Mouse (Mus musculus): ENCODE data around the gene Zfyve28. TPM values are rescaled to one million over a fixed set of nuclear protein-coding genes. Genes with fewer than 3 reads are reported as not detected.
A peak's percentile ranks its signal among the peaks of the same experiment; 100 is the strongest.

Gene Zfyve28
- polyA plus RNA-seq, 1 experiment: 2.8 TPM

- Histone ChIP-seq H3K4me1 (ENCODE audit: control insufficient read depth, insufficient read depth, low read length) (no peaks in the 10 kb centered on the region), H3K27ac (ENCODE audit: insufficient read depth, low read length) (no peak overlapping the region), H3K9ac (ENCODE audit: low read depth, poor library complexity, severe bottlenecking) (no peak overlapping the region), H3K9me3 (replicated peaks; ENCODE audit: control insufficient read depth, insufficient read depth, low read length, poor library complexity, severe bottlenecking) (no peaks in the 10 kb centered on the region), H3K36me3 (ENCODE audit: control insufficient read depth, insufficient read depth, low read length, poor library complexity, severe bottlenecking) (no peaks in the 10 kb centered on the region), H3K27me3 (ENCODE audit: control insufficient read depth, insufficient read depth, low read length, poor library complexity, severe bottlenecking) (no peaks in the 10 kb centered on the region), H3K4me3 (ENCODE audit: low read depth, low read length) (no peak overlapping the region)
- TF ChIP-seq CTCF (IDR thresholded peaks at IDR 0.05; ENCODE audit: low read depth, low read length) (no peak), POLR2A (IDR thresholded peaks at IDR 0.05; ENCODE audit: insufficient read depth, low read length) (no peak)
These were observed 98.7 kb downstream of the Zfyve28 start for GRCm38 (mm10) chr5:34189521-34189920.

- Histone ChIP-seq H3K36me3 (ENCODE audit: control insufficient read depth, insufficient read depth, low read length, poor library complexity, severe bottlenecking) (no peaks in the 10 kb centered on the region), H3K9ac (ENCODE audit: low read depth, poor library complexity, severe bottlenecking) (no peak overlapping the region), H3K9me3 (replicated peaks; ENCODE audit: control insufficient read depth, insufficient read depth, low read length, poor library complexity, severe bottlenecking) (no peaks in the 10 kb centered on the region), H3K4me1 (ENCODE audit: control insufficient read depth, insufficient read depth, low read length) (no peaks in the 10 kb centered on the region), H3K27me3 (ENCODE audit: control insufficient read depth, insufficient read depth, low read length, poor library complexity, severe bottlenecking) (no peaks in the 10 kb centered on the region), H3K4me3 (ENCODE audit: low read depth, low read length) (no peak overlapping the region), H3K27ac (ENCODE audit: insufficient read depth, low read length) (no peak overlapping the region)
- TF ChIP-seq POLR2A (IDR thresholded peaks at IDR 0.05; ENCODE audit: insufficient read depth, low read length) (no peak), EP300 (IDR thresholded peaks at IDR 0.05; ENCODE audit: insufficient read depth, low read depth, low read length) (no peak), CTCF (IDR thresholded peaks at IDR 0.05; ENCODE audit: low read depth, low read length) (no peak)
These were observed 99.4 kb downstream of the Zfyve28 start for GRCm38 (mm10) chr5:34188856-34189255.

GRCm38 (mm10) chr5:34187601-34188316, 100.5 kb downstream of the Zfyve28 start, which contains the start of gene Mxd4:
Gene Mxd4 (minus strand): TSS chr5:34187720.
- H3K9ac ChIP-seq (ENCODE audit: low read depth, poor library complexity, severe bottlenecking): peak within 1 kb of the TSS; percentile 34
- TF ChIP-seq EP300 (IDR thresholded peaks at IDR 0.05; ENCODE audit: insufficient read depth, low read depth, low read length): no peak
- no peak for TF ChIP-seq POLR2A (IDR thresholded peaks at IDR 0.05; ENCODE audit: insufficient read depth, low read length)
- TF ChIP-seq CTCF (IDR thresholded peaks at IDR 0.05; ENCODE audit: low read depth, low read length): no peak
- H3K27me3 ChIP-seq (ENCODE audit: control insufficient read depth, insufficient read depth, low read length, poor library complexity, severe bottlenecking): no peaks in the 10 kb centered on the region
- H3K4me1 ChIP-seq (ENCODE audit: control insufficient read depth, insufficient read depth, low read length): no peaks in the 10 kb centered on the region
- H3K9me3 ChIP-seq (replicated peaks; ENCODE audit: control insufficient read depth, insufficient read depth, low read length, poor library complexity, severe bottlenecking): no peaks in the 10 kb centered on the region
- H3K4me3 ChIP-seq (ENCODE audit: low read depth, low read length): peak within 1 kb of the TSS; percentile 82
- no peaks in the 10 kb centered on the region for H3K36me3 ChIP-seq (ENCODE audit: control insufficient read depth, insufficient read depth, low read length, poor library complexity, severe bottlenecking)
- no peak within 1 kb of the TSS for H3K27ac ChIP-seq (ENCODE audit: insufficient read depth, low read length)

- no peaks in the 10 kb centered on the region for H3K4me1 ChIP-seq (ENCODE audit: control insufficient read depth, insufficient read depth, low read length)
- peak overlapping the region; percentile 34 for H3K9ac ChIP-seq (ENCODE audit: low read depth, poor library complexity, severe bottlenecking)
- no peaks in the 10 kb centered on the region for H3K36me3 ChIP-seq (ENCODE audit: control insufficient read depth, insufficient read depth, low read length, poor library complexity, severe bottlenecking)
- H3K27me3 ChIP-seq (ENCODE audit: control insufficient read depth, insufficient read depth, low read length, poor library complexity, severe bottlenecking): no peaks in the 10 kb centered on the region
- H3K4me3 ChIP-seq (ENCODE audit: low read depth, low read length): peak overlapping the region; percentile 82
- TF ChIP-seq POLR2A (IDR thresholded peaks at IDR 0.05; ENCODE audit: insufficient read depth, low read length): no peak
- TF ChIP-seq EP300 (IDR thresholded peaks at IDR 0.05; ENCODE audit: insufficient read depth, low read depth, low read length): no peak
- no peak for TF ChIP-seq CTCF (IDR thresholded peaks at IDR 0.05; ENCODE audit: low read depth, low read length)
- no peaks in the 10 kb centered on the region for H3K9me3 ChIP-seq (replicated peaks; ENCODE audit: control insufficient read depth, insufficient read depth, low read length, poor library complexity, severe bottlenecking)
- H3K27ac ChIP-seq (ENCODE audit: insufficient read depth, low read length): no peak overlapping the region
These were observed 101.3 kb downstream of the Zfyve28 start for GRCm38 (mm10) chr5:34186961-34187391.

- no peak overlapping the region for H3K27ac ChIP-seq (ENCODE audit: insufficient read depth, low read length)
- no peaks in the 10 kb centered on the region for H3K4me1 ChIP-seq (ENCODE audit: control insufficient read depth, insufficient read depth, low read length)
- H3K36me3 ChIP-seq (ENCODE audit: control insufficient read depth, insufficient read depth, low read length, poor library complexity, severe bottlenecking): no peaks in the 10 kb centered on the region
- TF ChIP-seq CTCF (IDR thresholded peaks at IDR 0.05; ENCODE audit: low read depth, low read length) (no peak), POLR2A (IDR thresholded peaks at IDR 0.05; ENCODE audit: insufficient read depth, low read length) (no peak), EP300 (IDR thresholded peaks at IDR 0.05; ENCODE audit: insufficient read depth, low read depth, low read length) (no peak)
- H3K9me3 ChIP-seq (replicated peaks; ENCODE audit: control insufficient read depth, insufficient read depth, low read length, poor library complexity, severe bottlenecking): no peaks in the 10 kb centered on the region
- H3K4me3 ChIP-seq (ENCODE audit: low read depth, low read length): peak overlapping the region; percentile 82
- no peaks in the 10 kb centered on the region for H3K27me3 ChIP-seq (ENCODE audit: control insufficient read depth, insufficient read depth, low read length, poor library complexity, severe bottlenecking)
- H3K9ac ChIP-seq (ENCODE audit: low read depth, poor library complexity, severe bottlenecking): peak overlapping the region; percentile 34; the same call in 1 of the 2 replicates
These were observed 101.9 kb downstream of the Zfyve28 start for GRCm38 (mm10) chr5:34186391-34186790.

- no peaks in the 10 kb centered on the region for H3K4me1 ChIP-seq (ENCODE audit: control insufficient read depth, insufficient read depth, low read length)
- H3K9ac ChIP-seq (ENCODE audit: low read depth, poor library complexity, severe bottlenecking): no peak overlapping the region
- no peak overlapping the region for H3K27ac ChIP-seq (ENCODE audit: insufficient read depth, low read length)
- no peaks in the 10 kb centered on the region for H3K27me3 ChIP-seq (ENCODE audit: control insufficient read depth, insufficient read depth, low read length, poor library complexity, severe bottlenecking)
- H3K36me3 ChIP-seq (ENCODE audit: control insufficient read depth, insufficient read depth, low read length, poor library complexity, severe bottlenecking): no peaks in the 10 kb centered on the region
- no peak overlapping the region for H3K4me3 ChIP-seq (ENCODE audit: low read depth, low read length)
- no peaks in the 10 kb centered on the region for H3K9me3 ChIP-seq (replicated peaks; ENCODE audit: control insufficient read depth, insufficient read depth, low read length, poor library complexity, severe bottlenecking)
- no peak for TF ChIP-seq CTCF (IDR thresholded peaks at IDR 0.05; ENCODE audit: low read depth, low read length)
These were observed 102.5 kb downstream of the Zfyve28 start for GRCm38 (mm10) chr5:34185791-34186190.
